Mouse (Mus musculus): ENCODE results near the gene Gadd45gip1.
A peak's percentile ranks its signal among the peaks of the same experiment; 100 is the strongest.

The Gadd45gip1 gene

GRCm38 (mm10) chr8:84831490-84831889, at the start of gene Gadd45gip1:
Gene Gadd45gip1, plus strand, starts transcription at chr8:84831522.
- ATAC-seq (ENCODE audit: low TSS enrichment) = no peak

GRCm38 (mm10) chr8:84781686-84782505, 49.4 kb upstream of the Gadd45gip1 start:
- no peak for ATAC-seq (ENCODE audit: low TSS enrichment)

GRCm38 (mm10) chr8:84782680-84783079, 48.6 kb upstream of the Gadd45gip1 start:
- ATAC-seq (ENCODE audit: low TSS enrichment) = no peak

GRCm38 (mm10) chr8:84783198-84783918, 48.0 kb upstream of the Gadd45gip1 start:
- ATAC-seq (ENCODE audit: low TSS enrichment) = no peak

DNA sequence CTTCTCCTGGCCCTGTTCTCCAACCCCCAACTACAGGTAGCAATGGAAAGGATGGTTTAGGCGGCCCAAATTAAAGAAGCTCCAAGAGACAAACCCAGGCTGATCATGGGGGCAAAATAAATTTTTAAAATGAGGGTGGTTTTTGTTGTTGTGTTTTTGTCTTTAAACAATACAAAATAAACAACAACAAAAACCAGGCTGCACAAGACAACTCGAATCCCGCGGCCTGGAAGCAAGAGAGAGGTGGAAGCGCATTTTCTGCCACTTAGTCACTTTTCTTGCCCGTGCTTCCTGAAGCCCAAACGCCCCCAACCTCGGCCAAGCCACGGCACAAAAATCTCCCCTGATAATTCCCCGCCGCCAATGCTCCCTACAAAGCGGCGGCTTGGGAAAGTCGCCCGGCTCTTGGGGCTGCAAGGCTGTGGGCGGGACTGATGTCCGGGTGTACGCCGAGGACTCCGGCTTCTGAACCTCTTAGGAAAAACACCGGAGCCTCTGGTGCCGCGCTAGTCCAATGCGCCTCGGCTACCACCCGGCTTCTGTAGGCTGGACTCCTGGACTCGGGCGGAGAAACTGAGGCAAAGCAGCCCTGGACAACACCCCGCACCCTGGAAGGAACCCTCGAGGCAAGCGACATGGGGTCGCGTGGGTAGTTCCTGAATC, 47.3 kb upstream of the Gadd45gip1 start:
- ATAC-seq (ENCODE audit: low TSS enrichment) = no peak

DNA sequence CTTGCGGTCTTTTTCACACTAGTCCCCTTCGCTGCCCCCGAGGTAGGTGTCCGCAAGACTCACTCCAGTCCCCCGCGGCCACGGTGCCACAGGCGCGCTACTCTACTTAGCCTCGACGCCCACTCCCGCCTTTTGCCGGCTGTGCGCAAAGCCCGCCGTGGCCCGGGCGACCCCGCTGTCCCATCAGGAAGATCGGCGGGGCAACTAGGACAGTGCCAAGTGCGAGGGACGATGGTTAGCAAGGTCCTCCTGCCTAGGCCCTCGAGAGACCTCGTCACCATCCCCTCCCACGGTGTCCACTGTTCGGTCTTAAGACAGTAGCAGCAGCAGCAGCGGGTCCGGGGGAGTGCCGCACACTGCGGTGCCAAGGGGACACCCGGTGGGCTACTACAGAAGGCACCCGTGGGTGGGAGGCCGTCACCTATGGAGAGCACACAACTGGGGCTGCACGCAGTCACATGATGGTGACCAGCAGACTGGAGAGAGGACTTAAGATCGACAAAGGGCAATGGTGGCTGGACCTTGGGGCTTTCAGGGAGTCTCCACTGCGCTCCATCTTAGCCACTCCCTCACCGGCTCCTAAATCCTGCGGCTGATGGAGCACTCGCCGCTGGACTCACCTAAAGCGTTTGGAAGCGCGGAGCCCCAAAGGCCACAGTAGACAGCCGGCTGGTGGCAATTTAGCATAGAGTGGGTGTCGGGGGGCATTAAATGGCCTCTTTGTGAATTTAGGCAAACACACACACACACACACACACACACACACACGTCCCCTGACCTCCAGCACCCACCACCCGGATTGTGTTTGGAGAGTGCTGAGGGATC, 46.4 kb upstream of the Gadd45gip1 start:
- ATAC-seq (ENCODE audit: low TSS enrichment) = no peak

DNA sequence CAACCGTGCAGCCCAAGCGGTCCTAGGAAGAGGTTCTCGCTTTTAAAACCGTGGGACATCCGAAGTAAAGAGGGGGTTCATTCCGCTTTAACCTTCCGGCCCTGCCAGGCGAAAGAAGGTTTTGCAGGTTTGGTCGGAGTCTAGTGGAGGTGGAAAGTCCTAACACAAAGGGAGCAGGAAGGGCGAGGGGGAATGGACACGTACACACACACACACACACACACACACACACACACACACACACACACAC, 45.9 kb upstream of the Gadd45gip1 start:
- ATAC-seq (ENCODE audit: low TSS enrichment) = no peak

- ATAC-seq (ENCODE audit: low TSS enrichment) = no peak
Measured at GRCm38 (mm10) chr8:84785756-84786677, 45.3 kb upstream of the Gadd45gip1 start.

GRCm38 (mm10) chr8:84786801-84787467, 44.4 kb upstream of the Gadd45gip1 start:
- no peak for ATAC-seq (ENCODE audit: low TSS enrichment)

GRCm38 (mm10) chr8:84787523-84788302, 43.6 kb upstream of the Gadd45gip1 start:
- no peak for ATAC-seq (ENCODE audit: low TSS enrichment)

- 0 out of 2 replicates have a peak, but pooled peaks have one; percentile 7 for ATAC-seq (ENCODE audit: low TSS enrichment)
Measured at GRCm38 (mm10) chr8:84788896-84789295, 42.4 kb upstream of the Gadd45gip1 start.

GRCm38 (mm10) chr8:84789345-84789744, 42.0 kb upstream of the Gadd45gip1 start:
- no peak for ATAC-seq (ENCODE audit: low TSS enrichment)

DNA sequence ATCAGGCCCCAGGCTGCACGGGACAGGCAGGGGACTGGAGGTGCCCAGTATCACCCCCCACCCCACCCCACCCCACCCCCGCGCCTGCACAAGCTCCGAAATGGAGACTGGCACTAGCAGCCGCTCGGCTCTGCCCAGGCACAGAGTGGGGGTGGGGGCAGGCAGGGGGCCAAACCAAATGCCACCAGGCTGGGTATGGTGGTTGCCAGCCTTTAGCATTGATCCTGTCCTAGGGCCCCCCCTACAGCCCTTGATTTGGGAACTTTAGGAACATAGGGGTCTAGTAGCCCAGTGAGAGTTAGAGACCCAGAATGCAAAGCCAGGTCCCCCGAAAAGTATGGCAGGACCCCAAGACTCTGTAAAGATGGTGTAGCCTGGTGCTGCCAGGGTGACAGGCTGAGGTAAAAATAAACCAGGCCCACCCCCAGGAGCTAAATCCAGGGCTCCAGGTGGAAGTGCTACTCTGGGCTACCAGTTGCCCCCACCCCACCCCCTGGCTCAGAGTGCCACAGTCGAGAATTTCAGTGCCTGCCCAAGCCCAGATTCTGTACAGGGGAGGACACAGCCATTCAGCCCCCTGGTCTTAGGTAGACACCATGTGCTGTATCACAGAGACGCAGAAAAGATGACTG, 41.4 kb upstream of the Gadd45gip1 start:
- no peak for ATAC-seq (ENCODE audit: low TSS enrichment)

GRCm38 (mm10) chr8:84790537-84790936, 40.8 kb upstream of the Gadd45gip1 start:
- ATAC-seq (ENCODE audit: low TSS enrichment) = no peak

GRCm38 (mm10) chr8:84792429-84792947, 38.8 kb upstream of the Gadd45gip1 start:
- no peak for ATAC-seq (ENCODE audit: low TSS enrichment)

- no peak for ATAC-seq (ENCODE audit: low TSS enrichment)
Measured at GRCm38 (mm10) chr8:84793134-84793533, 38.2 kb upstream of the Gadd45gip1 start.

- ATAC-seq (ENCODE audit: low TSS enrichment) = peak; percentile 60
Measured at GRCm38 (mm10) chr8:84793791-84794485, 37.4 kb upstream of the Gadd45gip1 start.

GRCm38 (mm10) chr8:84794486-84794885, 36.8 kb upstream of the Gadd45gip1 start:
- ATAC-seq (ENCODE audit: low TSS enrichment) = peak; percentile 20
